Mouse (Mus musculus) brain, embryonic 14.5 days (tissue): ENCODE measurements around the gene Gm3250.
"Not testable (repeated sequence)": the region's sequence is repeated elsewhere in the genome, so short reads cannot be mapped to it uniquely, and the experiment has no call there.

Experiments used
- CTCF ChIP-seq: fragments of 200-500 bp; IDR thresholded peaks from 2 replicates; pipeline ENCODE4 v1.5.1; 2012; ENCODE audit warnings: inconsistent platforms, mild to moderate bottlenecking, moderate library complexity, borderline replicate concordance; ENCODE audit not compliant: insufficient read depth, insufficient read length; ENCODE audit errors: extremely low read depth
- POLR2A ChIP-seq: fragments of 200-500 bp; IDR thresholded peaks from 2 replicates; pipeline ENCODE4 v1.6.1; 2012; ENCODE audit warnings: mild to moderate bottlenecking, inconsistent platforms, borderline replicate concordance; ENCODE audit not compliant: poor library complexity, insufficient read depth, insufficient read length, severe bottlenecking; ENCODE audit errors: extremely low read depth

- not testable (repeated sequence) for TF ChIP-seq CTCF, POLR2A
Observed at GRCm38 (mm10) chr10:77759582-77759981, 22.8 kb downstream of the Gm3250 start, which contains the start of gene Gm3233.
